Mouse (Mus musculus): ENCODE measurements around the gene Gm11096. TPM values are rescaled to one million over a fixed set of nuclear protein-coding genes. Genes with fewer than 3 reads are reported as not detected.
A peak's percentile ranks its signal among the peaks of the same experiment; 100 is the strongest.

The Gm11096 gene
- polyA plus RNA-seq, 1 experiment = not detected

DNA sequence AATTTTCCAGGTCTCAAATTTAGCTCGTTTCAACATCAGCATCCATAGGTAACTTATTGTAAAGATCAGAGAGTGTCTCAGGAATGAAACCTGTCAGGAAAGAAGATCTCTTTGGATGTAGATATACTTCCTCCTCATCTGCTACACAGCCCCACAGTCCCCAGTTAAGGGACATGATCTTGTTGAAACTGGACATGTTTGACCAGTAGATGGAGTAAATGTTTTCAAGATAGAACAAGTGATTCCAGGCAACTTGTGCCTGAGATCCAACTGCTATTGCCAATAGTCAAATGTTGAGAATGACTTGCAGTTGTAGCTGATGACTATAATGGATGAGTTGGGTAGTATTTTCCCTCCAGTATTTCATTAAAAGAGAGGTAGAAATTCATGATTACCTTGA, 35.9 kb downstream of the Gm11096 start:
- no peak for TF ChIP-seq SRF (IDR thresholded peaks at IDR 0.05; ENCODE audit: control insufficient read depth, insufficient read length, low read depth)
- no peak for TF ChIP-seq MAX (IDR thresholded peaks at IDR 0.05; ENCODE audit: low read depth)
- TF ChIP-seq POLR2A (IDR thresholded peaks at IDR 0.05; ENCODE audit: insufficient read length, low read depth) = no peak
- no peak for TF ChIP-seq TCF12 (IDR thresholded peaks at IDR 0.05; ENCODE audit: insufficient read depth, poor library complexity, severe bottlenecking)
- TF ChIP-seq MYOD1 (IDR thresholded peaks at IDR 0.05; ENCODE audit: control insufficient read depth in 1 of 3, insufficient read length in 2 of 3, low read depth in 2 of 3) = no peak
- TF ChIP-seq POLR2AphosphoS2 (IDR thresholded peaks at IDR 0.05; ENCODE audit: insufficient read length, low read depth) = no peak
- no peak for TF ChIP-seq REST (IDR thresholded peaks at IDR 0.05; ENCODE audit: insufficient read depth, insufficient read length)
- no peak for TF ChIP-seq MYOG (IDR thresholded peaks at IDR 0.05; ENCODE audit: control insufficient read depth in 1 of 3, insufficient read depth in 1 of 3, insufficient read length in 2 of 3, low read depth in 2 of 3)
- TF ChIP-seq E2F4 (IDR thresholded peaks at IDR 0.05; ENCODE audit: insufficient read depth) = no peak
- no peak for TF ChIP-seq USF1 (IDR thresholded peaks at IDR 0.05; ENCODE audit: low read depth)
- no peak for TF ChIP-seq CEBPB (IDR thresholded peaks at IDR 0.05; ENCODE audit: insufficient read depth, poor library complexity, severe bottlenecking)
- no peak for TF ChIP-seq TCF3 (IDR thresholded peaks at IDR 0.05; ENCODE audit: insufficient read length, low read depth)
- Histone ChIP-seq H3K4me2 (ENCODE audit: low read depth) (no peak overlapping the region), H3K36me3 (ENCODE audit: control insufficient read depth, insufficient read depth) (no peaks in the 10 kb centered on the region), H3ac (ENCODE audit: control insufficient read depth, insufficient read length) (no peak overlapping the region), H3K27me3 (ENCODE audit: control insufficient read depth, insufficient read depth, insufficient read length) (no peaks in the 10 kb centered on the region), H3K4me3 (no peak overlapping the region), H3K79me2 (ENCODE audit: control insufficient read depth, insufficient read depth) (no peaks in the 10 kb centered on the region)

GRCm38 (mm10) chr17:81479807-81480206, 38.2 kb downstream of the Gm11096 start:
- no peaks in the 10 kb centered on the region for H3K79me2 ChIP-seq (ENCODE audit: control insufficient read depth, insufficient read depth)
- no peaks in the 10 kb centered on the region for H3K27me3 ChIP-seq (ENCODE audit: control insufficient read depth, insufficient read depth, insufficient read length)
- H3K4me3 ChIP-seq = no peak overlapping the region
- H3ac ChIP-seq (ENCODE audit: control insufficient read depth, insufficient read length) = no peak overlapping the region
- no peak for TF ChIP-seq CEBPB (IDR thresholded peaks at IDR 0.05; ENCODE audit: insufficient read depth, poor library complexity, severe bottlenecking)
- TF ChIP-seq MYOG (IDR thresholded peaks at IDR 0.05; ENCODE audit: control insufficient read depth in 1 of 3, insufficient read depth in 1 of 3, insufficient read length in 2 of 3, low read depth in 2 of 3) = no peak
- TF ChIP-seq MAX (IDR thresholded peaks at IDR 0.05; ENCODE audit: low read depth) = no peak
- TF ChIP-seq USF1 (IDR thresholded peaks at IDR 0.05; ENCODE audit: low read depth) = no peak
- no peaks in the 10 kb centered on the region for H3K36me3 ChIP-seq (ENCODE audit: control insufficient read depth, insufficient read depth)
- no peak overlapping the region for H3K4me2 ChIP-seq (ENCODE audit: low read depth)

DNA sequence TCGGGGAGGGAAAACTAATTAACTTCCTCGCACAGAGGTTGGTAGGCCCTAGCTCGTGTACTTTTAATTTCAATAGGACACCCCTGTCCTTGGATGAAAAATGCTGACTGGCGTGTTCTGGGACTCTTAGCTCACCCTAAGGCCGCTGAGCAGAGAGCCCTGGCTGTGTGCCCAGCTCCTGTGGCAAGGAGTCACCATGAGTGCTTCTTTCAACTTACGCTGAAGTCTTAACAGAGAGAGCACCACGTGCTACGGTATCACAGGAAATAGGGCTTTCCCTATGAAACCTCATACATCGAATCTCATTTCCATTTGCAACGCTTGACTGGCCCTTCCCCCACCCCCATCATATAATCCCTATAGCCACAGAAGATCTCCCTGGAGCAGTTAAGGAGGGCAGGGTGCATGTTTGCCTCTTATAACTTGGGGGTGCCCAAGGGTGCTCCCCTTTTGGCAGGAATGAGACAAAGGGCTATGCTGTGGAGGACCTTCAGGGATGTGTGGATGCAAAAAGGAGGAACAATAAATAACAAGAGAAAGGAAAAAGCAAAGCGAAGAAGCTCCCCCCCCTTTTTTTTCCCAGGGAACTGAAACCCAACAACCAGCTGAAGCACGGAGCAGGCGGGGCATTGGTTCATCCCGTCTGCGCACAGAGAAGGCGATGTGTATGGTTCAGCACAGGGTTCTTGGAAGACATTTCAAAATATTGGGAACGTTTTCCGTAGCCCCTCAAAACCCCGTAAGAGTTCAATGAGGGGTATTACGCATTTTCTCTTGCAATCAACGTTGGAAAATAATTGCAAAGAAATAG, 39.0 kb downstream of the Gm11096 start:
- H3K4me3 ChIP-seq = no peak overlapping the region

DNA sequence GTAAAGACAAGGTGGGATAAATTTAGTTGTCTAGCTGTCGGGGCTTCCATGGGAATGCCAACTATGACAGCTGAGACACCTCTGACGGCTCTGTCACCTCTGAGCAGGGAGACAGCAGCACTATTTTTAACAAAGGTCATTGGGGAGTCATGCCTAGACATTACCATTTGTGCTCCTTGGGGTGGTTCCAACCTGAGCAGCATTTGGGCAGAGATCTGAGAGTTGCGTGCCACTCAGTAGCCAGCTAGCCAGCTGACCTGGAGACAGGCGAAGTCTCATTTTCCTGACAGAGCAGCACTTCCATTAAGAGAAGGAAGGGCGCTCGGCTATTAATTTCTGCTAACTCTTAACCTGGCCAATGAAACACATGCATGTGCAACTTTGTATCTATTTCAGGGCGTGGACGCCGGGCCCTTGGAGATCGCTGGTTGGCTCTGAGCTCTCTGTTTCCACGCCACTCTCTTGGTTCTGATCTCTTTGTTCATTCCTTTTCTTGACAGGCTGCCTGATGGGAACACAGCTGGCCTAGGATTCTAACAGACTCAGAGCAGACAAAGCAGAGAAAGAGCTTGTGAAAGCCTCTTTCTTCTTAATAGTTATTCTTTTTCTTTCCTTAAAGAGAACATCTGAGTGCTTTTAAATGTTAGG, 40.4 kb downstream of the Gm11096 start:
- Histone ChIP-seq H3K27me3 (ENCODE audit: control insufficient read depth, insufficient read depth, insufficient read length) (no peaks in the 10 kb centered on the region), H3K79me2 (ENCODE audit: control insufficient read depth, insufficient read depth) (no peaks in the 10 kb centered on the region), H3K4me2 (ENCODE audit: low read depth) (no peak overlapping the region), H3K4me3 (no peak overlapping the region), H3K36me3 (ENCODE audit: control insufficient read depth, insufficient read depth) (no peaks in the 10 kb centered on the region), H3ac (ENCODE audit: control insufficient read depth, insufficient read length) (no peak overlapping the region)
- no peak for TF ChIP-seq SRF (IDR thresholded peaks at IDR 0.05; ENCODE audit: control insufficient read depth, insufficient read length, low read depth)
- TF ChIP-seq MAX (IDR thresholded peaks at IDR 0.05; ENCODE audit: low read depth) = no peak
- TF ChIP-seq USF1 (IDR thresholded peaks at IDR 0.05; ENCODE audit: low read depth) = no peak
- TF ChIP-seq POLR2AphosphoS2 (IDR thresholded peaks at IDR 0.05; ENCODE audit: insufficient read length, low read depth) = no peak
- no peak for TF ChIP-seq CEBPB (IDR thresholded peaks at IDR 0.05; ENCODE audit: insufficient read depth, poor library complexity, severe bottlenecking)
- peak; percentile 18 to 78 (median 74) for TF ChIP-seq MYOG (IDR thresholded peaks at IDR 0.05; ENCODE audit: control insufficient read depth in 1 of 3, insufficient read depth in 1 of 3, insufficient read length in 2 of 3, low read depth in 2 of 3)
- no peak for TF ChIP-seq E2F4 (IDR thresholded peaks at IDR 0.05; ENCODE audit: insufficient read depth)
- TF ChIP-seq POLR2A (IDR thresholded peaks at IDR 0.05; ENCODE audit: insufficient read length, low read depth) = no peak
- TF ChIP-seq MYOD1 (IDR thresholded peaks at IDR 0.05; ENCODE audit: control insufficient read depth in 1 of 3, insufficient read length in 2 of 3, low read depth in 2 of 3) = peak in 2 of 3 experiments; percentile 23 to 64
- peak; percentile 47 for TF ChIP-seq TCF12 (IDR thresholded peaks at IDR 0.05; ENCODE audit: insufficient read depth, poor library complexity, severe bottlenecking)
- TF ChIP-seq TCF3 (IDR thresholded peaks at IDR 0.05; ENCODE audit: insufficient read length, low read depth) = no peak
- TF ChIP-seq REST (IDR thresholded peaks at IDR 0.05; ENCODE audit: insufficient read depth, insufficient read length) = no peak

More for the DNA sequence above, 39.0 kb downstream of the Gm11096 start:
- H3K4me2 ChIP-seq (ENCODE audit: low read depth) = peak overlapping the region; percentile 48
- no peaks in the 10 kb centered on the region for H3K79me2 ChIP-seq (ENCODE audit: control insufficient read depth, insufficient read depth)
- no peaks in the 10 kb centered on the region for H3K36me3 ChIP-seq (ENCODE audit: control insufficient read depth, insufficient read depth)
- H3K27me3 ChIP-seq (ENCODE audit: control insufficient read depth, insufficient read depth, insufficient read length) = no peaks in the 10 kb centered on the region
- TF ChIP-seq POLR2A (IDR thresholded peaks at IDR 0.05; ENCODE audit: insufficient read length, low read depth) = no peak
- no peak for TF ChIP-seq SRF (IDR thresholded peaks at IDR 0.05; ENCODE audit: control insufficient read depth, insufficient read length, low read depth)
- TF ChIP-seq CEBPB (IDR thresholded peaks at IDR 0.05; ENCODE audit: insufficient read depth, poor library complexity, severe bottlenecking) = no peak
- no peak for TF ChIP-seq E2F4 (IDR thresholded peaks at IDR 0.05; ENCODE audit: insufficient read depth)
- no peak for TF ChIP-seq REST (IDR thresholded peaks at IDR 0.05; ENCODE audit: insufficient read depth, insufficient read length)
- no peak for TF ChIP-seq POLR2AphosphoS2 (IDR thresholded peaks at IDR 0.05; ENCODE audit: insufficient read length, low read depth)
- TF ChIP-seq USF1 (IDR thresholded peaks at IDR 0.05; ENCODE audit: low read depth) = no peak
- TF ChIP-seq MAX (IDR thresholded peaks at IDR 0.05; ENCODE audit: low read depth) = no peak
- TF ChIP-seq MYOG (IDR thresholded peaks at IDR 0.05; ENCODE audit: control insufficient read depth in 1 of 3, insufficient read depth in 1 of 3, insufficient read length in 2 of 3, low read depth in 2 of 3) = no peak
- TF ChIP-seq MYOD1 (IDR thresholded peaks at IDR 0.05; ENCODE audit: control insufficient read depth in 1 of 3, insufficient read length in 2 of 3, low read depth in 2 of 3) = no peak
- no peak for TF ChIP-seq TCF12 (IDR thresholded peaks at IDR 0.05; ENCODE audit: insufficient read depth, poor library complexity, severe bottlenecking)
- no peak for TF ChIP-seq TCF3 (IDR thresholded peaks at IDR 0.05; ENCODE audit: insufficient read length, low read depth)
- no peak overlapping the region for H3ac ChIP-seq (ENCODE audit: control insufficient read depth, insufficient read length)

All from myocyte (in vitro differentiated cells).